Mouse (Mus musculus) liver, embryonic 14.5 days (tissue): ENCODE measurements around the gene Syt9. TPM values are rescaled to one million over a fixed set of nuclear protein-coding genes. Genes with fewer than 3 reads are reported as not detected.

Source experiments
- ATAC-seq: fragments of 200-750 bp; cut with Nextera tagmentation; 2 replicates; pipeline ENCODE4 v1.8.0; 2017; ENCODE audit warnings: moderate number of reproducible peaks, mild to moderate bottlenecking, moderate library complexity; ENCODE audit not compliant: insufficient read depth
- DNase-seq, 3 experiments: peaks; one replicate each; pipeline ENCODE4 v3.0.0-alpha.2; 2012 to 2013; ENCODE audit warnings: low read depth in 3 of 3, low spot score in 3 of 3
- H3K27ac ChIP-seq: fragments of 300-500 bp; sonication (generic); 2 replicates; pipeline ENCODE4 v1.5.1; 2014; ENCODE audit warnings: moderate library complexity, mild to moderate bottlenecking, control low read depth, inconsistent platforms
- H3K27me3 ChIP-seq: fragments of 300-500 bp; sonication (generic); 2 replicates; pipeline ENCODE4 v1.6.1; 2014; ENCODE audit warnings: mild to moderate bottlenecking, low read length, moderate library complexity; ENCODE audit not compliant: control insufficient read depth, insufficient read depth
- H3K36me3 ChIP-seq: fragments of 300-500 bp; sonication (generic); replicated peaks from 2 replicates; pipeline ENCODE4 v1.6.1; 2014; ENCODE audit warnings: low read depth; ENCODE audit not compliant: control insufficient read depth, insufficient read depth
- H3K4me1 ChIP-seq, 2 experiments: fragments of 200-500 bp in 1 of 2; fragments of 300-500 bp in 1 of 2; sonication (generic) in 1 of 2; replicated peaks; 2 replicates each; pipeline ENCODE4 v1.6.1; 2012 to 2014; ENCODE audit warnings: antibody characterized with exemption in 1 of 2, inconsistent platforms in 1 of 2, low read length in 1 of 2; ENCODE audit not compliant: control insufficient read depth in 2 of 2, insufficient read depth in 2 of 2
- H3K4me2 ChIP-seq: fragments of 300-500 bp; sonication (generic); 2 replicates; pipeline ENCODE4 v1.6.1; 2014; ENCODE audit warnings: low read depth, mild to moderate bottlenecking, control low read depth, moderate library complexity
- H3K4me3 ChIP-seq, 2 experiments: fragments of 200-500 bp in 1 of 2; fragments of 300-500 bp in 1 of 2; sonication (generic) in 1 of 2; 2 replicates each; pipeline ENCODE4 v1.5.1; 2012 to 2014; ENCODE audit warnings: low read depth in 2 of 2, low read length in 2 of 2, mild to moderate bottlenecking in 2 of 2, control low read depth in 1 of 2, inconsistent platforms in 1 of 2, moderate library complexity in 1 of 2; ENCODE audit not compliant: insufficient read depth in 1 of 2
- H3K9ac ChIP-seq: fragments of 300-500 bp; sonication (generic); replicated peaks from 2 replicates; pipeline ENCODE4 v1.6.1; 2014; ENCODE audit warnings: mild to moderate bottlenecking, control low read depth, moderate library complexity
- H3K9me3 ChIP-seq: fragments of 300-500 bp; sonication (generic); 2 replicates; pipeline ENCODE4 v1.6.1; 2016; ENCODE audit warnings: low read length, mixed read lengths; ENCODE audit not compliant: control insufficient read depth
- CTCF ChIP-seq: IDR thresholded peaks from 2 replicates; pipeline ENCODE4 v1.5.1; 2016; ENCODE audit warnings: antibody characterized with exemption, low read depth, control low read depth
- EP300 ChIP-seq: IDR thresholded peaks from 2 replicates; pipeline ENCODE4 v1.6.1; 2016; ENCODE audit warnings: antibody characterized with exemption, low read depth
- WGBS: fragments of 180-500 bp; shearing (Covaris S2); extraction: QIAGEN DNeasy Blood & Tissue Kit; methylation state at CpG from one replicate; pipeline ENCODE4 v1.1.7; 2014; ENCODE audit not compliant: insufficient replicate concordance; 5-methylcytosine and 5-hydroxymethylcytosine counted together
- polyA plus RNA-seq, 2 experiments: library from polyadenylated mRNA; depleted of rRNA in 1 of 2; stranded (reverse) in 1 of 2; unstranded in 1 of 2; fragments of >200 nt; fragmentation: Nextera tagmentation in 1 of 2; extraction: Ambion mirVana in 1 of 2; gene quantifications; 2 replicates each; pipeline versions ENCODE4 v1.2.1 to v1.2.3; 2012 to 2014

Gene Syt9
- polyA plus RNA-seq, 2 experiments: 0.13 to 0.16 TPM

GRCm38 (mm10) chr7:107417043-107417850 is 46.7 kb downstream of the Syt9 start:
- no peak for TF ChIP-seq CTCF
- TF ChIP-seq EP300: no peak
- ATAC-seq: no peak
- H3K4me1 ChIP-seq: no peaks in the 10 kb centered on the region
- DNase-seq: no peak
- no peaks in the 10 kb centered on the region for H3K9me3 ChIP-seq
- H3K4me2 ChIP-seq: no peak overlapping the region
- H3K9ac ChIP-seq: no peak overlapping the region
- H3K27me3 ChIP-seq: no peaks in the 10 kb centered on the region
- no peak overlapping the region for H3K27ac ChIP-seq
- no peaks in the 10 kb centered on the region for H3K36me3 ChIP-seq
- no peak overlapping the region for H3K4me3 ChIP-seq
- WGBS: 45% methylated on average over 3 of the region's 3 CpGs

DNA sequence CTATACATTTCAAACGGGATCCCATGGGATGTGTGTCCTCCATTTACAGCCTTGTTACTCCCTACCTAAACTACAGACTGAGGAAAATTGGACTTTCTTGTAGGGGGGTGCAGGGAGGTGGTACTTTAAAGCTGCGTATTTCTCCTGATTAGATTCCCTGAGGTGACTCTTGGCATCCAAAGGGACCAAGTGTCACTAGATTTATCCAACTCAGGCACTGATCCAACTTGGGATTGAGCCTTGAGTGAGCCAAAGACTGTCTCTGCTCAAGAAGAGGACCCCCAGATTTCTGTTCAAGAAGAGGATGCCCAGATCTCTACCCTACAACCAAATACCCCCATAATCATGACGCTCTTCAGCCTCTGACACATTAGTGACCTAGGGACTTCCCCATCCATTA is 66.9 kb downstream of the Syt9 start:
- no peak for TF ChIP-seq CTCF
- TF ChIP-seq EP300: no peak
- Histone ChIP-seq H3K4me2 (no peak overlapping the region), H3K27me3 (no peaks in the 10 kb centered on the region), H3K27ac (no peak overlapping the region), H3K36me3 (no peaks in the 10 kb centered on the region), H3K4me1 (no peaks in the 10 kb centered on the region), H3K9ac (no peak overlapping the region), H3K9me3 (no peaks in the 10 kb centered on the region), H3K4me3 (no peak overlapping the region)
- ATAC-seq: no peak
- WGBS: 58% methylated on average over 3 of the region's 3 CpGs
- no peak for DNase-seq

GRCm38 (mm10) chr7:107444579-107444978 is 74.1 kb downstream of the Syt9 start:
- H3K36me3 ChIP-seq: no peaks in the 10 kb centered on the region
- DNase-seq: no peak
- H3K4me1 ChIP-seq: no peaks in the 10 kb centered on the region
- H3K4me3 ChIP-seq: no peak overlapping the region
- H3K4me2 ChIP-seq: no peak overlapping the region
- no peak overlapping the region for H3K9ac ChIP-seq
- H3K9me3 ChIP-seq: no peaks in the 10 kb centered on the region
- no peak overlapping the region for H3K27ac ChIP-seq
- no peaks in the 10 kb centered on the region for H3K27me3 ChIP-seq
- no peak for ATAC-seq
- no peak for TF ChIP-seq EP300
- no peak for TF ChIP-seq CTCF

DNA sequence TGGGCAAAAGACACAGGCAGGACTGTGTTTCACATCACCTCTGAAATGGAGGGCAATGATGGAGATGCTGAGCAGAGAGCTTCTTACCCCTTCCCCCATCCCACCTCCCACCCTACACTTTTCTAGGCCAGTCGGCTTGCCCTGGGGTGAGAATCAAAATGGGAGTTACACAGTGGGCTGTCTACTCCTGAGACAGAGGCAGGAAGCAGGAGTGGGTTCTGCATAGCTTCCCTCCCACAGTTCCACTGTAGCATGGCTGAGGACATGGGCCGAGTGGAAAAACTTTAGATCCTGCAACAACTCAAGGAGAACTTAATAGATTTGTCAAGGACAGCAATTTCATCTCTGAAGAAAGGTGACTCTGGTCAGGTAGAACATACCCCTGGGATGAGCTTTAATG is 84.1 kb downstream of the Syt9 start:
- no peak for DNase-seq
- no peaks in the 10 kb centered on the region for H3K4me1 ChIP-seq
- no peak overlapping the region for H3K4me3 ChIP-seq
- H3K36me3 ChIP-seq: no peaks in the 10 kb centered on the region
- no peak overlapping the region for H3K27ac ChIP-seq
- H3K9me3 ChIP-seq: no peaks in the 10 kb centered on the region
- no peak for TF ChIP-seq CTCF
- no peak for TF ChIP-seq EP300
- ATAC-seq: no peak
- WGBS: 41% methylated on average over 2 of the region's 2 CpGs
- no peak overlapping the region for H3K4me2 ChIP-seq
- no peak overlapping the region for H3K9ac ChIP-seq
- H3K27me3 ChIP-seq: no peaks in the 10 kb centered on the region

DNA sequence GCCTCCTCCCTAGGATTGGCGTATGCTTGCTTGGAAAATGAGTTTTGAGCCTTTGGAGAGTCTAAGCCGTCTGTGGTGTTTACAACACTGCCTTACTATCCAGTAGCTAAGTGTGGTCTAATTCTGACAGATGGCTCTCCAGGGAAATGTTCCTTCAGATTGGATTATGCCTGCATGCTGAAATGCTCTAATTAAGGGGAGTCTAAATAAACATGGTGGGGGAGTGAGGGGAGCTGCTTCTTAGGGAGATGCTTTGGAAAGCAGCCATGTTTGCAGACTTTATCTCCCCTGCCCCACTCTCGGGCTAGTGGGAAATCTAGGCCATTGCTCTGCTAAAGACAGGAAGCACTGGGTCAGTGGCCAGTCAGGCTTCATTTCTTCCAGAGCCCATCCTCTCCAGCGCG is 84.6 kb downstream of the Syt9 start:
- no peaks in the 10 kb centered on the region for H3K9me3 ChIP-seq
- H3K4me1 ChIP-seq: no peaks in the 10 kb centered on the region
- no peak overlapping the region for H3K4me2 ChIP-seq
- H3K27ac ChIP-seq: no peak overlapping the region
- no peaks in the 10 kb centered on the region for H3K36me3 ChIP-seq
- H3K27me3 ChIP-seq: no peaks in the 10 kb centered on the region
- no peak overlapping the region for H3K4me3 ChIP-seq
- no peak for ATAC-seq
- TF ChIP-seq EP300: no peak
- TF ChIP-seq CTCF: no peak
- DNase-seq: no peak
- WGBS: 50% methylated on average over 5 of the region's 5 CpGs
- H3K9ac ChIP-seq: no peak overlapping the region
